Mouse (Mus musculus) myocyte (in vitro differentiated cells): Measurements from ENCODE around the gene Tex2. TPM values are rescaled to one million over a fixed set of nuclear protein-coding genes. Genes with fewer than 3 reads are reported as not detected.

Experiments
- H3K27me3 ChIP-seq: one replicate; pipeline ENCODE4 v1.6.1; 2011; ENCODE audit not compliant: control insufficient read depth, insufficient read depth, insufficient read length
- H3K36me3 ChIP-seq: one replicate; pipeline ENCODE4 v1.6.1; 2011; ENCODE audit not compliant: control insufficient read depth, insufficient read depth
- H3K4me2 ChIP-seq: one replicate; pipeline ENCODE4 v1.6.1; 2011; ENCODE audit warnings: low read depth, control low read depth
- H3K4me3 ChIP-seq: one replicate; pipeline ENCODE4 v1.5.1; 2011; ENCODE audit warnings: mild to moderate bottlenecking, control low read depth, moderate library complexity
- H3K79me2 ChIP-seq: one replicate; pipeline ENCODE4 v1.6.1; 2011; ENCODE audit not compliant: control insufficient read depth, insufficient read depth
- H3ac ChIP-seq: one replicate; pipeline ENCODE4 v1.6.1; 2011; ENCODE audit not compliant: control insufficient read depth, insufficient read length
- CEBPB ChIP-seq: IDR thresholded peaks from 2 replicates; pipeline ENCODE4 v1.6.1; 2011; ENCODE audit warnings: mild to moderate bottlenecking, moderate library complexity; ENCODE audit not compliant: poor library complexity, insufficient read depth, severe bottlenecking
- E2F4 ChIP-seq: IDR thresholded peaks from one replicate; pipeline ENCODE4 v1.6.1; 2011; ENCODE audit warnings: mild to moderate bottlenecking, control low read depth, moderate library complexity; ENCODE audit not compliant: insufficient read depth
- MAX ChIP-seq: IDR thresholded peaks from one replicate; pipeline ENCODE4 v1.6.1; 2011; ENCODE audit warnings: low read depth, mild to moderate bottlenecking, control low read depth
- MYOD1 ChIP-seq, 3 experiments: IDR thresholded peaks; one replicate each; pipeline ENCODE4 v1.6.1; 2011; ENCODE audit warnings: control low read depth in 2 of 3, low read depth in 2 of 3, mild to moderate bottlenecking in 2 of 3, moderate library complexity in 1 of 3; ENCODE audit not compliant: insufficient read length in 2 of 3, control insufficient read depth in 1 of 3
- MYOG ChIP-seq, 3 experiments: IDR thresholded peaks; one replicate each; pipeline ENCODE4 v1.6.1; 2011; ENCODE audit warnings: control low read depth in 2 of 3, low read depth in 2 of 3, mild to moderate bottlenecking in 2 of 3; ENCODE audit not compliant: insufficient read length in 2 of 3, control insufficient read depth in 1 of 3, insufficient read depth in 1 of 3
- POLR2A ChIP-seq: IDR thresholded peaks from one replicate; pipeline ENCODE4 v1.6.1; 2011; ENCODE audit warnings: low read depth, mild to moderate bottlenecking, control low read depth, moderate library complexity; ENCODE audit not compliant: insufficient read length
- POLR2AphosphoS2 ChIP-seq: IDR thresholded peaks from one replicate; pipeline ENCODE4 v1.6.1; 2011; ENCODE audit warnings: low read depth, control low read depth; ENCODE audit not compliant: insufficient read length
- REST ChIP-seq: IDR thresholded peaks from one replicate; pipeline ENCODE4 v1.6.1; 2011; ENCODE audit warnings: mild to moderate bottlenecking, control low read depth, moderate library complexity; ENCODE audit not compliant: insufficient read depth, insufficient read length
- SRF ChIP-seq: IDR thresholded peaks from one replicate; pipeline ENCODE4 v1.6.1; 2011; ENCODE audit warnings: low read depth; ENCODE audit not compliant: control insufficient read depth, insufficient read length
- TCF12 ChIP-seq: IDR thresholded peaks from one replicate; pipeline ENCODE4 v1.6.1; 2011; ENCODE audit warnings: mild to moderate bottlenecking, control low read depth; ENCODE audit not compliant: poor library complexity, insufficient read depth, severe bottlenecking
- TCF3 ChIP-seq: IDR thresholded peaks from one replicate; pipeline ENCODE4 v1.6.1; 2011; ENCODE audit warnings: low read depth, control low read depth; ENCODE audit not compliant: insufficient read length
- USF1 ChIP-seq: IDR thresholded peaks from one replicate; pipeline ENCODE4 v1.6.1; 2011; ENCODE audit warnings: low read depth, mild to moderate bottlenecking, control low read depth, moderate library complexity
- polyA plus RNA-seq: library from polyadenylated mRNA; unstranded; fragments of >200 nt; fragmentation: generic; extraction: Trizol; gene quantifications from one replicate; pipeline ENCODE4 v1.2.1, GENCODE M21; 2012; ENCODE audit warnings: missing spikeins

The Tex2 gene
- polyA plus RNA-seq, 1 experiment, result 7.0 TPM

DNA sequence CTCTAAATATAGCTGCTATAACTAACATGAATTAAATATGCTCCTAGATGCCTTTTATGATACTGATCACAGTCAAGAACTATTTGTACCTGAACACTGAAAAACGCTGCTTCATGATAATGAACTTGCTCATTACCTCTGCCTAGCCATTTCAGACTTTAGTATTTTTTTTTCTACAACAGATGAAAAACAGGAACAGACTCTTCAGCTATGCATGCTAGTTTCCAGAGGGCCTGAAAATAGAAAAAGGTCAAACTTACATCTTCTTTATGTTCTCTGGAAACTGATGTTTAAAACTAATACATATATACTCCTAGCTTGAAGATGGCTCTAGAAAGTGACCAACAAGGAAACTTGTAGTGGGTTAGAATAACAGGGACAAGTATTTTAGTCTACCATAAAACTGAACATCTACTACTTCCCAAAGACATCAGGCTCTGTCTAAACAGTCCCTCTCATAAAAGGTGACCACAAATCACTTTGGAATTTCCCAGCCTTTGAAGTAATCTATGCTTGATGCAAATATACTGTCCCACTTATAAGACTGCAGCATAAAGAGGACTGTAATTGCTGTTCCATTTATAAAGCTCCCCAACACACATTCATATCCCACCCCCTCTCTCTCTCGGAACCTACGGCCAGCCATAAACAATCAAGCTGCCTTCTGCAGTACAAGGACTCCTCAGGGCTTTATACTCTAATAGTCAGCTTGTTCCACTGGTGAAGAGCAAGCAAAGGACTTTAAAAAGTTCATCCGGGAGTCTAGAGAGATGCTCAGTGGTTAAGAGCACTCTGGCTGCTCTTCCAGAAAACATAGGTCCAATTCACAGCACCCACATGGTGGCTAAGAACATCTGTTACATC is 148.3 kb downstream of the Tex2 start:
- Histone ChIP-seq H3K4me2 (no peak overlapping the region), H3K4me3 (no peak overlapping the region), H3ac (no peak overlapping the region), H3K79me2 (peaks cover 100% of the 10 kb centered on the region), H3K27me3 (no peaks in the 10 kb centered on the region), H3K36me3 (no peaks in the 10 kb centered on the region)
- TF ChIP-seq POLR2AphosphoS2, result no peak
- no peak for TF ChIP-seq REST
- TF ChIP-seq E2F4, result no peak
- no peak for TF ChIP-seq MAX
- TF ChIP-seq SRF, result no peak
- no peak for TF ChIP-seq MYOG (IDR thresholded peaks at IDR 0.05; ENCODE audit: control insufficient read depth in 1 of 3, insufficient read depth in 1 of 3, insufficient read length in 2 of 3, low read depth in 2 of 3)
- TF ChIP-seq TCF3, result no peak
- no peak for TF ChIP-seq TCF12
- TF ChIP-seq USF1, result no peak
- TF ChIP-seq POLR2A, result no peak
- TF ChIP-seq CEBPB, result no peak
- no peak for TF ChIP-seq MYOD1 (IDR thresholded peaks at IDR 0.05; ENCODE audit: control insufficient read depth in 1 of 3, insufficient read length in 2 of 3, low read depth in 2 of 3)

DNA sequence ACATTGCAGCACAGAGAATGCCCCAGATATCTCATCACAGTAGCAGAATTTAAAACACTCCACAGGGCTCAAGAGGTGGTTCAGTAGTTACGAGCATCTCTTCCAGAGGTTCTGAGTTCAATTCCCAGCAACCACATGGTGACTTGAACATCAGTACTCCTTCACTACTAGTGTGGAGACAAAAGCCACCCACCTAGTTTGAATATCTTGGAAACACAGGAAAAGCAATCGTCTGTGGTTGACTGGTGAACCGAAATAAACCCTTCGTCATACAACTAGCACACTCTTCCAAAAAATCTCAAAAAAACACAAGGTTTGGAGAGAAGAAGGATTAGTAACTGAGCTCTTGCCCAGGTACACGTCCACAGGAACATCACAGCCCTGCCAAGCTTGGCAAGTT is 149.4 kb downstream of the Tex2 start:
- no peak overlapping the region for H3K4me2 ChIP-seq
- H3K27me3 ChIP-seq, result no peaks in the 10 kb centered on the region
- TF ChIP-seq E2F4 (no peak), CEBPB (no peak), SRF (no peak)

DNA sequence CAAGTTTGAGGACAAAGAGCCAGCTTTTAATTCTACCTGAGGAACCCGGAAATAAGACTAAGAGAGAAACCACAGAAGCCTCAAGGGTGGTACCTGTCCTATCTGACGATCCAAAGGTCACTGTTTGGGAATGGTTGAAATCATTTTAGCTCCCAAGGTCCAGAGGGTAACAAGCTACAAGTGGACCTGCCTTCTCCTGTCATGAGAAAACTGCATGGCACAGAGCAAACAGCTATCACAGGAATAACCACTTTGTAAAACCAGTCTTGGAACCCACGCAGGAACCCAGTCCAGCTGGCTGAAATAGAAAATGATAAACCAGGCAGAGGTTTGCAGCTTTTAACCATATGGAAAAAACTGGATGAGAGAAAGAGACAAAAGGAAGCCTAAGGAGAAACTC is 150.9 kb downstream of the Tex2 start:
- H3K4me2 ChIP-seq, result no peak overlapping the region
- H3K4me3 ChIP-seq, result no peak overlapping the region
- TF ChIP-seq TCF12 (no peak), USF1 (no peak), POLR2A (no peak)
- H3K27me3 ChIP-seq, result no peaks in the 10 kb centered on the region
- H3K36me3 ChIP-seq, result peaks cover 3% of the 10 kb centered on the region
- H3ac ChIP-seq, result no peak overlapping the region
- H3K79me2 ChIP-seq, result peaks cover 93% of the 10 kb centered on the region

More for the DNA sequence above, 149.4 kb downstream of the Tex2 start:
- H3K36me3 ChIP-seq, result no peaks in the 10 kb centered on the region
- no peak overlapping the region for H3K4me3 ChIP-seq
- peaks cover 99% of the 10 kb centered on the region for H3K79me2 ChIP-seq
- H3ac ChIP-seq, result no peak overlapping the region

DNA sequence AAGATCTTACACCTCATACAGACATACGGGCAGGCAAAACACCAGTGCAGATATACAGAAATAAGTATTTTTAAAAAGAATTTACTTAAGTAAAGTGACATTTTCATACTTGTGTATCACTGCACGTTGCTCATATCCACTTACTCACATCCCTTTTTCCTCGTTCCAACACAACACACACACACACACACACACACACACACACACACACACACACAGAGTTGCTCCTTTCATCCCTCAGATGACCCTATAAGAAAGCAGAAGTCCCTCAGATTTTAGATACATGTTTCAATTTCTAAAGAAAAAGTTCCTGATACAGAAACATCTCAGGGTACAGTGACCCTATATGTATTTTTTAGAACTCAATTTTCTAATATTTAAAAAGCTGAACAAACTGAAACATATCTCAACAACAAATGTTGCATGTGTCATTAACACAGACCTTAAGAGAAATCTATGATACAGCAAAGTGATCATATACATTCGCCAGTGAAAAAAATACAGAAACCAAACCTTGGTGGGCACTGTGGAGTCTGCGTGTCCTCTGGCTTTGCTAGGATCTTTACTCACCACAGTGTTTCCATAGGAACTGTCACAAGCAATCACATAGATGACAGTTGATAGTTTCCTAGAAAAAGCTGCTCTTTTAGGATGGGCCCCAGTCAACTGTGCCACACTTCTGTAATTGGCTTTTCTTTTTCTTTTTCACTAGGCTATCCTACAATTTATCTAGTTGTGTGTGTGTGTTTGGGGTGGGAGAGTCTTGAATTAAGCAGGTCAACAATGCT is 151.9 kb downstream of the Tex2 start:
- no peak overlapping the region for H3K4me2 ChIP-seq
- no peaks in the 10 kb centered on the region for H3K27me3 ChIP-seq
- H3ac ChIP-seq, result no peak overlapping the region
- TF ChIP-seq TCF12 (no peak), USF1 (no peak), REST (no peak), E2F4 (no peak), TCF3 (no peak)
- no peak overlapping the region for H3K4me3 ChIP-seq
- H3K79me2 ChIP-seq, result peaks cover 86% of the 10 kb centered on the region
- H3K36me3 ChIP-seq, result peaks cover 8% of the 10 kb centered on the region

DNA sequence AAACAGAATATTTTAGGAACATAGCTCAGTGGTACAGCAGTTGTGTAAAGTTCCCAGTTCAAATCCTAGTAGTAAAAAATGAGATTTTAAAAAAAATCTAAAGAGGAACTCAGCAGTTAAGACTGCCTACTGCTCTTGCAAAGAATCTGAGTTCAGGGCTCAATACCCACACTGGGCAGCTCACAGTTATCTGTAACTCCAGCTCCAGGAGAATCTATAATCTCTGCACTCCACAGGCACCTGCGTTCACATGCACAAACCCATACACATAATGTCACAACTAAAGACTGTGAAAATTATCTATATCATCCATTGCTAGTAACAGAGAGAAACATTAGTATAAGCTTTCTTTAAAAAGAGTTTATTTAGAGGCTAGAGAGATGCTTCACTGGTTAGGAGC is 152.6 kb downstream of the Tex2 start:
- H3K27me3 ChIP-seq, result no peaks in the 10 kb centered on the region
- no peak overlapping the region for H3ac ChIP-seq
- peaks cover 80% of the 10 kb centered on the region for H3K79me2 ChIP-seq
- peaks cover 8% of the 10 kb centered on the region for H3K36me3 ChIP-seq
- H3K4me3 ChIP-seq, result no peak overlapping the region
- TF ChIP-seq MYOG (IDR thresholded peaks at IDR 0.05; ENCODE audit: control insufficient read depth in 1 of 3, insufficient read depth in 1 of 3, insufficient read length in 2 of 3, low read depth in 2 of 3), result no peak
- TF ChIP-seq CEBPB, result no peak
- TF ChIP-seq POLR2A, result no peak
- TF ChIP-seq SRF, result no peak
- TF ChIP-seq TCF3, result no peak
- no peak for TF ChIP-seq POLR2AphosphoS2
- TF ChIP-seq MYOD1 (IDR thresholded peaks at IDR 0.05; ENCODE audit: control insufficient read depth in 1 of 3, insufficient read length in 2 of 3, low read depth in 2 of 3), result no peak
- no peak for TF ChIP-seq TCF12
- no peak for TF ChIP-seq USF1
- no peak for TF ChIP-seq MAX
- no peak for TF ChIP-seq E2F4
- no peak for TF ChIP-seq REST
- H3K4me2 ChIP-seq, result no peak overlapping the region
